Mouse (Mus musculus): Measurements from ENCODE around the gene Gnb1. TPM values are rescaled to one million over a fixed set of nuclear protein-coding genes. Genes with fewer than 3 reads are reported as not detected.

The Gnb1 gene
- polyA plus RNA-seq, 1 experiment from 2014 or later: 751 TPM

Other genes with a start within 250 kb of the Gnb1 start
- gene Faap20, start 241.6 kb upstream of the Gnb1 start, polyA plus RNA-seq (2016; fragmentation: Nextera tagmentation; extraction: Ambion mirVana): 102 TPM in 2 replicates
- gene Prkcz, start 130.0 kb upstream of the Gnb1 start, polyA plus RNA-seq (2016; fragmentation: Nextera tagmentation; extraction: Ambion mirVana): 30.9 and 32.6 TPM in 2 replicates
- gene Gabrd, start 93.2 kb upstream of the Gnb1 start, polyA plus RNA-seq (2016; fragmentation: Nextera tagmentation; extraction: Ambion mirVana): 0.27 TPM in 1 of 2 replicates, not detected in the other
- 5.6 and 6.9 TPM in 2 replicates for gene Cfap74, start 82.2 kb upstream of the Gnb1 start, polyA plus RNA-seq (2016; fragmentation: Nextera tagmentation; extraction: Ambion mirVana)
- gene Tmem52, start 22.2 kb upstream of the Gnb1 start, polyA plus RNA-seq (2016; fragmentation: Nextera tagmentation; extraction: Ambion mirVana): 0.20 TPM in 1 of 2 replicates, not detected in the other
- 92.5 and 96.6 TPM in 2 replicates for gene Nadk, start 71.0 kb downstream of the Gnb1 start, polyA plus RNA-seq (2016; fragmentation: Nextera tagmentation; extraction: Ambion mirVana)
- gene Slc35e2, start 110.1 kb downstream of the Gnb1 start, polyA plus RNA-seq (2016; fragmentation: Nextera tagmentation; extraction: Ambion mirVana): 15.4 and 17.1 TPM in 2 replicates
- gene Cdk11b, start 133.5 kb downstream of the Gnb1 start, polyA plus RNA-seq (2016; fragmentation: Nextera tagmentation; extraction: Ambion mirVana): 84.0 and 84.9 TPM in 2 replicates
- gene Gm10563, start 154.0 kb downstream of the Gnb1 start, polyA plus RNA-seq (2016; fragmentation: Nextera tagmentation; extraction: Ambion mirVana): not detected in 2 replicates
- gene Mmp23, start 162.0 kb downstream of the Gnb1 start, polyA plus RNA-seq (2016; fragmentation: Nextera tagmentation; extraction: Ambion mirVana): 4.4 and 5.7 TPM in 2 replicates
- 32.7 and 35.0 TPM in 2 replicates for gene Mib2, start 177.8 kb downstream of the Gnb1 start, polyA plus RNA-seq (2016; fragmentation: Nextera tagmentation; extraction: Ambion mirVana)
- 5.7 and 7.0 TPM in 2 replicates for gene Fndc10, start 203.0 kb downstream of the Gnb1 start, polyA plus RNA-seq (2016; fragmentation: Nextera tagmentation; extraction: Ambion mirVana)
- 140 TPM in 2 replicates for gene Ssu72, start 213.4 kb downstream of the Gnb1 start, polyA plus RNA-seq (2016; fragmentation: Nextera tagmentation; extraction: Ambion mirVana)
- 4.2 and 4.7 TPM in 2 replicates for gene Tmem240, start 243.4 kb downstream of the Gnb1 start, polyA plus RNA-seq (2016; fragmentation: Nextera tagmentation; extraction: Ambion mirVana)

Data from midbrain, embryonic 12.5 days (tissue).